Mouse (Mus musculus) liver, embryonic 11.5 days (tissue): ENCODE results near the gene Cpvl. TPM values are rescaled to one million over a fixed set of nuclear protein-coding genes. Genes with fewer than 3 reads are reported as not detected.

Experiments
- ATAC-seq: fragments of 200-750 bp; cut with Nextera tagmentation; replicated peaks from 2 replicates; pipeline ENCODE4 v1.8.0; 2017; ENCODE audit warnings: moderate number of reproducible peaks, mild to moderate bottlenecking, moderate TSS enrichment, moderate library complexity; ENCODE audit not compliant: low FRiP score
- DNase-seq: peaks from one replicate; pipeline ENCODE4 v3.0.0-alpha.2; 2017; ENCODE audit warnings: low spot score
- H3K27ac ChIP-seq: fragments of 300-500 bp; sonication (generic); 2 replicates; pipeline ENCODE4 v1.5.1; 2014; ENCODE audit warnings: mild to moderate bottlenecking, low read depth, low read length, control low read depth
- H3K27me3 ChIP-seq: fragments of 300-500 bp; sonication (generic); replicated peaks from 2 replicates; pipeline ENCODE4 v1.6.1; 2014; ENCODE audit warnings: low read length, mixed read lengths; ENCODE audit not compliant: control insufficient read depth, insufficient read depth
- H3K36me3 ChIP-seq: fragments of 300-500 bp; sonication (generic); 2 replicates; pipeline ENCODE4 v1.6.1; 2014; ENCODE audit warnings: mild to moderate bottlenecking, low read length, moderate library complexity, mixed read lengths; ENCODE audit not compliant: control insufficient read depth, insufficient read depth
- H3K4me1 ChIP-seq: fragments of 300-500 bp; sonication (generic); replicated peaks from 2 replicates; pipeline ENCODE4 v1.6.1; 2014; ENCODE audit warnings: low read length, mixed read lengths; ENCODE audit not compliant: control insufficient read depth, insufficient read depth
- H3K4me2 ChIP-seq: fragments of 300-500 bp; sonication (generic); 2 replicates; pipeline ENCODE4 v1.6.1; 2014; ENCODE audit warnings: mild to moderate bottlenecking, control low read depth, moderate library complexity
- H3K4me3 ChIP-seq: fragments of 300-500 bp; sonication (generic); 2 replicates; pipeline ENCODE4 v1.5.1; 2014; ENCODE audit warnings: low read depth, low read length, control low read depth
- H3K9ac ChIP-seq: fragments of 300-500 bp; sonication (generic); 2 replicates; pipeline ENCODE4 v1.6.1; 2014; ENCODE audit warnings: low read depth, low read length, control low read depth
- H3K9me3 ChIP-seq: fragments of 300-500 bp; sonication (generic); 2 replicates; pipeline ENCODE4 v1.6.1; 2016; ENCODE audit warnings: low read length, inconsistent platforms, mixed read lengths; ENCODE audit not compliant: control insufficient read depth
- WGBS: fragments of 180-500 bp; shearing (Covaris S2); extraction: QIAGEN DNeasy Blood & Tissue Kit; methylation state at CpG from one replicate; pipeline ENCODE4 v1.1.7; 2014; 5-methylcytosine and 5-hydroxymethylcytosine counted together
- polyA plus RNA-seq: library from polyadenylated mRNA; unstranded; fragments of >200 nt; fragmentation: Nextera tagmentation; extraction: Ambion mirVana; gene quantifications from 2 replicates; pipeline ENCODE4 v1.2.1, GENCODE M21; 2014

The Cpvl gene
- polyA plus RNA-seq, 1 experiment from 2014 or later, result not detected

GRCm38 (mm10) chr6:53954106-53954505, 24.4 kb downstream of the Cpvl start:
- no peak overlapping the region for H3K4me2 ChIP-seq
- ATAC-seq (no peak), DNase-seq (no peak)
- no peak overlapping the region for H3K27ac ChIP-seq
- no peaks in the 10 kb centered on the region for H3K36me3 ChIP-seq
- H3K9me3 ChIP-seq, result no peaks in the 10 kb centered on the region
- H3K4me3 ChIP-seq, result no peak overlapping the region
- 55% methylated on average over 5 of the region's 5 CpGs for WGBS
- no peaks in the 10 kb centered on the region for H3K4me1 ChIP-seq
- H3K27me3 ChIP-seq, result no peaks in the 10 kb centered on the region
- H3K9ac ChIP-seq, result no peak overlapping the region

- no peaks in the 10 kb centered on the region for H3K4me1 ChIP-seq
- H3K9me3 ChIP-seq, result no peaks in the 10 kb centered on the region
- no peak overlapping the region for H3K27ac ChIP-seq
- no peak overlapping the region for H3K9ac ChIP-seq
- DNase-seq, result no peak
- no peaks in the 10 kb centered on the region for H3K36me3 ChIP-seq
- WGBS, result 86% methylated on average over 6 of the region's 6 CpGs
- H3K4me2 ChIP-seq, result no peak overlapping the region
- no peak overlapping the region for H3K4me3 ChIP-seq
- H3K27me3 ChIP-seq, result no peaks in the 10 kb centered on the region
- ATAC-seq, result no peak
These were observed 25.1 kb downstream of the Cpvl start for GRCm38 (mm10) chr6:53953348-53953747.

GRCm38 (mm10) chr6:53951421-53951820, 27.1 kb downstream of the Cpvl start:
- no peaks in the 10 kb centered on the region for H3K36me3 ChIP-seq

GRCm38 (mm10) chr6:53950876-53951275, 27.6 kb downstream of the Cpvl start:
- H3K9ac ChIP-seq, result no peak overlapping the region
- 61% methylated on average over 9 of the region's 9 CpGs for WGBS
- no peak for ATAC-seq

More at GRCm38 (mm10) chr6:53951421-53951820, 27.1 kb downstream of the Cpvl start:
- Histone ChIP-seq H3K4me3 (no peak overlapping the region), H3K4me2 (no peak overlapping the region), H3K27ac (no peak overlapping the region), H3K27me3 (no peaks in the 10 kb centered on the region), H3K9me3 (no peaks in the 10 kb centered on the region), H3K4me1 (no peaks in the 10 kb centered on the region), H3K9ac (no peak overlapping the region)
- no peak for ATAC-seq
- WGBS, result 73% methylated on average over 4 of the region's 4 CpGs
- DNase-seq, result no peak

DNA sequence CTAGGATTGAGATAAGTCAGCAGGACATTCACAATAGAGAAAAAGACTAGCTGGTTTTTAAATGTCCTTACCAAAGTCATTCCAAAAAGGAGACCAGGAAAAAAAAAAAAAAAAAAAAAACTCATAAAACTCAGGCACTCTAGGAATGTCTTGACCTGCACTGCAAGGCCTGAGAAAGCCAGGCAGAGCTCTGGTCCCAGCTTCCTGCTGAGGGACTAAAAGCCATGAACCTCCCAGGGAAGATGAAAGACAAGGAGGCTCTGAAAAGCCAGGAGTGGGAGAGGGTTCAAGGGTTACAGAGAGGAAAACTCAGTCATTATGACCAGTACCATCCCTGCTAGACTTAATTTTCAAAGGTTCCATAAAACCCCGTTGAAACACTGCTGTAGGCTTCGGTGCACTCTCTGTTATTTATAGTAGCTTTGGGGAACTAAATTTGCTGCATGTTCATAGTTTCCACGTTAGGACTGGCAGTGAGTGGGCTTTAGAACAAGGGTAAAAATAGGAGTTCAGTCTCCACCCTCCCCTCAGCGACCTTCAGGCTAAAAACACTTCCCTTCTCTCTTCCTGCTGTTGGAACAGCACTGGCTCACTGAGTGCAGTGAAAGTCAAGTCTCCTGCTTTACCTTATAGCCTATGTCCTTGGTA, 30.0 kb downstream of the Cpvl start:
- 23% methylated on average over 4 of the region's 4 CpGs for WGBS
- DNase-seq (no peak), ATAC-seq (no peak)
- no peaks in the 10 kb centered on the region for H3K27me3 ChIP-seq
- H3K9ac ChIP-seq, result no peak overlapping the region
- no peak overlapping the region for H3K4me2 ChIP-seq
- H3K9me3 ChIP-seq, result no peaks in the 10 kb centered on the region
- no peak overlapping the region for H3K4me3 ChIP-seq
- no peak overlapping the region for H3K27ac ChIP-seq
- H3K36me3 ChIP-seq, result no peaks in the 10 kb centered on the region
- H3K4me1 ChIP-seq, result no peaks in the 10 kb centered on the region

More at GRCm38 (mm10) chr6:53950876-53951275, 27.6 kb downstream of the Cpvl start:
- DNase-seq, result no peak
- Histone ChIP-seq H3K4me3 (no peak overlapping the region), H3K27me3 (no peaks in the 10 kb centered on the region), H3K36me3 (no peaks in the 10 kb centered on the region), H3K4me2 (no peak overlapping the region), H3K4me1 (no peaks in the 10 kb centered on the region), H3K9me3 (no peaks in the 10 kb centered on the region), H3K27ac (no peak overlapping the region)

DNA sequence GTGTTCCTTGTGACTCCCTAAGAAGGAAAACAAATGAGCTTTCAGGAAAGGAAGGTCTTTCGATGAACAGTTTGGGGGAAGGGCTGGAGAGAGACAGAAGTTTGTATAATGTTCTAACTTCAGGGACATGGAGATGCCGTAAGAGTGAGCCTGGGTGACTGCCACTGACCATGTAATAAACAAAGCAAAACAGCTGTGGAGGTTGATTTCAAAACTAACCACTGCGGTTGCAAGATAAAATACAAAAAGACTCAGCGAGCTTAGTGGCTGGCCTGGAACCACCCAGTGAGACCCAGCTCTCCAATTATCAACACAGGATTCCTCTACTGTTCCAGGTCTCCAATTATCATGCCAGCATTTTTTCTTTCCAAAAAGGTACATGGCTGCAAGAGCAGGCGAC, 33.6 kb downstream of the Cpvl start:
- no peaks in the 10 kb centered on the region for H3K27me3 ChIP-seq
- H3K4me3 ChIP-seq, result no peak overlapping the region
- no peaks in the 10 kb centered on the region for H3K9me3 ChIP-seq
- 75% methylated on average over 5 of the region's 5 CpGs for WGBS
- H3K4me1 ChIP-seq, result no peaks in the 10 kb centered on the region
- H3K36me3 ChIP-seq, result no peaks in the 10 kb centered on the region
- no peak overlapping the region for H3K4me2 ChIP-seq
- no peak for ATAC-seq
- H3K27ac ChIP-seq, result no peak overlapping the region
- DNase-seq, result no peak
- H3K9ac ChIP-seq, result no peak overlapping the region

GRCm38 (mm10) chr6:53944417-53944816, 34.1 kb downstream of the Cpvl start:
- WGBS, result 68% methylated on average over 3 of the region's 3 CpGs
- no peak overlapping the region for H3K9ac ChIP-seq
- H3K36me3 ChIP-seq, result no peaks in the 10 kb centered on the region
- H3K4me3 ChIP-seq, result no peak overlapping the region
- H3K4me2 ChIP-seq, result no peak overlapping the region
- no peaks in the 10 kb centered on the region for H3K27me3 ChIP-seq
- H3K27ac ChIP-seq, result no peak overlapping the region
- ATAC-seq (no peak), DNase-seq (no peak)
- no peaks in the 10 kb centered on the region for H3K4me1 ChIP-seq
- no peaks in the 10 kb centered on the region for H3K9me3 ChIP-seq

- Histone ChIP-seq H3K9ac (no peak overlapping the region), H3K4me1 (no peaks in the 10 kb centered on the region), H3K4me2 (no peak overlapping the region), H3K4me3 (no peak overlapping the region), H3K9me3 (no peaks in the 10 kb centered on the region), H3K36me3 (no peaks in the 10 kb centered on the region), H3K27me3 (no peaks in the 10 kb centered on the region), H3K27ac (no peak overlapping the region)
- ATAC-seq (no peak), DNase-seq (no peak)
- 73% methylated on average over 7 of the region's 7 CpGs for WGBS
These were observed 36.2 kb downstream of the Cpvl start for GRCm38 (mm10) chr6:53942190-53942831.

DNA sequence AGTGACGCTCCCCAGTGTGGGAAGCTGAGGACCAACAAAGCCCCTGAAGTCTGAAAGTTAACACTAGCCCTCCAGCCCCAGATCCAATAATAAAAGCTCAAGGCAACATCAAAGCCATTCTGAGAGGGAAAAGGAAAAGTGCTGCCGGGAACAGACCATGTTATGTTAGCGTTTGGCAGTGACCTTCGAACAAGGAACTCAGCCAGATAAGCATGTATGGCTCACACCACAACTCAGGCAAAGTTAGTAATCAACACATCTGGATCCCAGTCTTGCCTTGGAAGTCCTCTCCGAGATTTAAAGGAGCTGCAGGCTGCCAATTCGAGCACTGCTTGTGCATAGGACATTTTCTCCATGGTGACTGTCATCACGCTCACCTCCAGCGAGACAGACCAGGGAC, 38.7 kb downstream of the Cpvl start:
- no peaks in the 10 kb centered on the region for H3K36me3 ChIP-seq
- DNase-seq, result no peak
- no peak for ATAC-seq
- H3K4me1 ChIP-seq, result no peaks in the 10 kb centered on the region
- no peak overlapping the region for H3K4me3 ChIP-seq
- no peaks in the 10 kb centered on the region for H3K9me3 ChIP-seq
- 57% methylated on average over 8 of the region's 8 CpGs for WGBS
- no peak overlapping the region for H3K9ac ChIP-seq
- H3K27ac ChIP-seq, result no peak overlapping the region
- no peaks in the 10 kb centered on the region for H3K27me3 ChIP-seq
- no peak overlapping the region for H3K4me2 ChIP-seq
